In the genomic region with DNA sequence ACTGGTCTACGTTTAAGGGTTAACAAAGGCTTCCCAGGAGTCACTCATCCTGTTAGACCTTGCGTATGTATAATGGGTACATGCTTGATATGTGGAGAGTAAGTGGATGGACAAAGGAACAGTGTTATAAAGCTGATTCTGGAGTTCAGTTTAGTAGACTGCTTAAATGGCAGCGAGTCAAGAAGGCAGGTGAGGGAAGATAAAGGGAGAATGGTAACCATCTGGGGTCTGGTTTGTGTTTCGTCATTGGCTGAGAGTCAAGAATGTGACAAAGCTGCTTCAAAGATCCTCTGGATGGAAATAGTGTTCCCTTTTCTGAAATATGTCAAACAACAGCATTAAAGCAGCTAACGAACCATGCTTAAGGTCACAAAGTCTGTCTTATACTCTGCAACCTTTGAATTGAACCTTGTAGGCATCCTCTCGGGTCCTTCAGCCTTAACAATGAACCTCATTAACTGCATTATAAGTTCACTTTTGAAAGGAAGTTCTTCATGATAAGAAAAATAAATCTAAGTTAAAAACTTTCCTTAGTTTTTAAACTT, we compare ENCODE assay signal across 16 mouse cellular contexts.
DNase-seq lines count a peak whose midpoint lies in the region; ATAC-seq lines count a peak whose summit lies in the region.
"Had no signal": no experiment of that assay in that cellular context is flagged by ENCODE, and none has a peak within 500 bp of the region (broad histone marks: within the 10 kb centered on the region; RNA-seq: fewer than 3 reads in every experiment).

No protein-coding gene starts in this region.

- DNase-seq in heart, adult 11 months = peak; percentile 86
- DNase-seq in heart, postnatal 25 days (ENCODE audit: low spot score) = no peak
- peak; percentile 20 for DNase-seq in heart, adult 8-10 months (ENCODE audit: low spot score)
- DNase-seq in heart, postnatal 14 days = peak; percentile 27 to 76
- peak; percentile 29 to 34 for DNase-seq in lung, postnatal 4 days
- DNase-seq in urinary bladder, postnatal 10 days (ENCODE audit: low spot score) = no peak
- DNase-seq in c-Kit-positive CD71-positive TER-119-positive erythroid progenitor cells, embryonic 14.5 days (ENCODE audit: low spot score) = no peak
- DNase-seq: kidney, adult 18-20 months; kidney, postnatal 36 days; layer of hippocampus, postnatal 36 days; right cerebral cortex, adult 18-20 months had no signal

- no peaks in the 10 kb centered on the region for H3K27me3 ChIP-seq in forebrain, embryonic 12.5 days
- H3K27me3 ChIP-seq: hindbrain, embryonic 12.5 days; lung, embryonic 15.5 days had no signal

- intact Hi-C loops in heart, postnatal 25 days (cut with DNase I) = no loop called here
- intact Hi-C loops in heart, postnatal 14 days (cut with DNase I) = no loop called here

- no peaks in the 10 kb centered on the region for H3K4me1 ChIP-seq in forebrain, embryonic 12.5 days
- H3K4me1 ChIP-seq: hindbrain, embryonic 12.5 days had no signal

- H3K36me3 ChIP-seq in forebrain, embryonic 12.5 days (replicated peaks) = no peaks in the 10 kb centered on the region
- H3K36me3 ChIP-seq: G1E; hindbrain, embryonic 12.5 days; lung, embryonic 15.5 days had no signal

- no peak overlapping the region for H3K4me2 ChIP-seq in forebrain, embryonic 12.5 days
- H3K4me2 ChIP-seq: hindbrain, embryonic 12.5 days; lung, embryonic 15.5 days had no signal

- no peak overlapping the region for H3K9ac ChIP-seq in forebrain, embryonic 12.5 days
- H3K9ac ChIP-seq: hindbrain, embryonic 12.5 days; lung, embryonic 15.5 days had no signal

- WGBS in forebrain, embryonic 12.5 days = 41% methylated on average over 6 of the region's 6 CpGs

- no peaks in the 10 kb centered on the region for H3K9me3 ChIP-seq in forebrain, embryonic 12.5 days
- H3K9me3 ChIP-seq: G1E; hindbrain, embryonic 12.5 days; lung, embryonic 15.5 days had no signal

- ATAC-seq in forebrain, embryonic 12.5 days (ENCODE audit: low FRiP score) = no peak
- ATAC-seq: activated CD4-positive, CD25-positive, alpha-beta regulatory T cell, adult 4 months had no signal

- H3K4me3 ChIP-seq in forebrain, embryonic 12.5 days (replicated peaks) = no peak overlapping the region
- H3K4me3 ChIP-seq: hindbrain, embryonic 12.5 days; lung, embryonic 15.5 days had no signal

- H3K27ac ChIP-seq in forebrain, embryonic 12.5 days = no peak overlapping the region
- H3K27ac ChIP-seq: hindbrain, embryonic 12.5 days; lung, embryonic 15.5 days had no signal

Comparison
In these comparisons a context has a peak if more than half of its experiments do, and no peak if none do; other contexts are left out.
1. DNase-seq: peak in heart, adult 11 months (single experiment), heart, adult 8-10 months (single experiment), heart, postnatal 14 days (2 of 2) and lung, postnatal 4 days (2 of 2); none in heart, postnatal 25 days (single experiment), urinary bladder, postnatal 10 days (single experiment) and c-Kit-positive CD71-positive TER-119-positive erythroid progenitor cells, embryonic 14.5 days (single experiment).